Mouse (Mus musculus) kidney, embryonic 15.5 days (tissue): Measurements from ENCODE around the gene Tuba4a. TPM values are rescaled to one million over a fixed set of nuclear protein-coding genes. Genes with fewer than 3 reads are reported as not detected.

Source experiments
- ATAC-seq: fragments of 200-750 bp; cut with Nextera tagmentation; replicated peaks from 2 replicates; pipeline ENCODE4 v1.8.0; 2017; ENCODE audit warnings: moderate TSS enrichment; ENCODE audit not compliant: low FRiP score
- H3K27ac ChIP-seq: fragments of 300-500 bp; sonication (generic); 2 replicates; pipeline ENCODE4 v1.5.1; 2015; ENCODE audit warnings: mild to moderate bottlenecking, inconsistent platforms
- H3K27me3 ChIP-seq: fragments of 300-500 bp; sonication (generic); 2 replicates; pipeline ENCODE4 v1.6.1; 2015; ENCODE audit warnings: inconsistent platforms
- H3K36me3 ChIP-seq: fragments of 300-500 bp; sonication (generic); 2 replicates; pipeline ENCODE4 v1.6.1; 2015; ENCODE audit warnings: inconsistent platforms
- H3K4me1 ChIP-seq: fragments of 300-500 bp; sonication (generic); 2 replicates; pipeline ENCODE4 v1.6.1; 2015; ENCODE audit warnings: inconsistent platforms
- H3K4me2 ChIP-seq: fragments of 300-500 bp; sonication (generic); 2 replicates; pipeline ENCODE4 v1.6.1; 2015; ENCODE audit warnings: moderate library complexity, mild to moderate bottlenecking, inconsistent platforms
- H3K4me3 ChIP-seq: fragments of 300-500 bp; sonication (generic); replicated peaks from 2 replicates; pipeline ENCODE4 v1.5.1; 2015; ENCODE audit warnings: mild to moderate bottlenecking, inconsistent platforms
- H3K9ac ChIP-seq: fragments of 300-500 bp; sonication (generic); 2 replicates; pipeline ENCODE4 v1.6.1; 2015; ENCODE audit warnings: mild to moderate bottlenecking, inconsistent platforms
- H3K9me3 ChIP-seq: fragments of 300-500 bp; sonication (generic); replicated peaks from 2 replicates; pipeline ENCODE4 v1.6.1; 2016; ENCODE audit warnings: inconsistent platforms
- WGBS: fragments of 180-500 bp; shearing (Covaris S2); methylation state at CpG from one replicate; pipeline ENCODE4 v1.1.7; 2015; ENCODE audit warnings: mixed read lengths; 5-methylcytosine and 5-hydroxymethylcytosine counted together
- polyA plus RNA-seq: library from polyadenylated mRNA; unstranded; fragments of >200 nt; fragmentation: Nextera tagmentation; extraction: Ambion mirVana; gene quantifications from 2 replicates; pipeline ENCODE4 v1.2.1, GENCODE M21; 2015

Tuba4a gene
- polyA plus RNA-seq, 1 experiment from 2014 or later = 63.8 TPM

DNA sequence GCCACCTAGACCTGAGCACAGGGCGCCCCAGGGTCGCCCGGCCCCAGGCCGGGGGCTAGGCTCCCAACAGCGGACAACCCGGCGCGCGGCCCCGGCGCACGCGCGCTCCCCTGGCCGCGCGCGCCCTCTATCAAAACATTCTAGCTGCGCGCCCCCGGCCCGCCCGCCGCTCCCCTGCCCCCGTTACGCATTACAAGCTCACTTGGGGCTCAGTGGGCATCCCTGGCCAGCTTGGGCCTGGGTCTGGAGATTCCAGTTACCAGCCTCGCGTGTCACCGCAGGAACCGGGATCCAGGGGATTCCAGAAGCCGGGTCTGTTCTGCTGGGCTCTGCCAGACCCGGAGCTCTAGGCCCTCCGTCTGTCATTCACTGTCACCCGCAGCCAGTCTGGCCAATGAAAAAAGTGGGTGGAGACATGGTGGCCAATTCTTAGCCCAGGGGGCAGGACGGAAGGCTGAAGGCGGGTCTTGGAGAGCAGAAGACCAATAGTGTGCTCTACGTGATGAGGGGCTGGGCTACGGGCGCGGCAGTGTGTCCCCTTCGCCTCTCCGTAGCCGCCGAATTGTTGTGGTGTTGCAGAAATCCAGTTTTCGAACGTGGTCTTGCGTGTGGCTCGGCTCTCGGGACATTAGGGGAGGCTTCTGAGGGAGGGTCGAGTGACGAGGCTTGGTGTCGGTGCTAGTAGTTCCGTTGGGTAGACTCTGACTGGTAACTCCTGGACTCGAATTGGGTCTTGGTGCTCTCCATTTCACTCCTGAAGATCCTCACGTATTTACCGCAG lies 27.9 kb downstream of the Tuba4a start, which contains the start of the genes Ankzf1 and Atg9a:
Ankzf1 (plus strand) TSS at position 530 of the 781 bp plus-strand sequence.
Atg9a (minus strand) TSS at position 575 of the 781 bp plus-strand sequence.
- peak within 1 kb of the TSS; percentile 92 for H3K4me2 ChIP-seq
- peak within 1 kb of the TSS; percentile 97 for H3K27ac ChIP-seq
- WGBS = under 1% methylated on average over 56 of the region's 56 CpGs
- H3K4me1 ChIP-seq = peaks cover 20% of the 10 kb centered on the region
- peak within 1 kb of the TSS; percentile 93 for H3K9ac ChIP-seq
- peaks cover 41% of the 10 kb centered on the region for H3K36me3 ChIP-seq
- ATAC-seq = peak; percentile 100
- peak within 1 kb of the TSS; percentile 87 for H3K4me3 ChIP-seq
- no peaks in the 10 kb centered on the region for H3K27me3 ChIP-seq
- no peaks in the 10 kb centered on the region for H3K9me3 ChIP-seq

- Histone ChIP-seq H3K4me1 (peaks cover 20% of the 10 kb centered on the region), H3K27me3 (no peaks in the 10 kb centered on the region), H3K9ac (peak overlapping the region; percentile 91), H3K36me3 (peaks cover 41% of the 10 kb centered on the region), H3K4me2 (peak overlapping the region; percentile 92), H3K9me3 (no peaks in the 10 kb centered on the region), H3K27ac (peak overlapping the region; percentile 92), H3K4me3 (peak overlapping the region; percentile 87)
- 45% methylated on average over 5 of the region's 5 CpGs for whole genome bisulfite sequencing
- no peak; the same call in 1 of the 2 replicates for ATAC-seq
Measured at GRCm38 (mm10) chr1:75191258-75191621, 28.4 kb downstream of the Tuba4a start.

DNA sequence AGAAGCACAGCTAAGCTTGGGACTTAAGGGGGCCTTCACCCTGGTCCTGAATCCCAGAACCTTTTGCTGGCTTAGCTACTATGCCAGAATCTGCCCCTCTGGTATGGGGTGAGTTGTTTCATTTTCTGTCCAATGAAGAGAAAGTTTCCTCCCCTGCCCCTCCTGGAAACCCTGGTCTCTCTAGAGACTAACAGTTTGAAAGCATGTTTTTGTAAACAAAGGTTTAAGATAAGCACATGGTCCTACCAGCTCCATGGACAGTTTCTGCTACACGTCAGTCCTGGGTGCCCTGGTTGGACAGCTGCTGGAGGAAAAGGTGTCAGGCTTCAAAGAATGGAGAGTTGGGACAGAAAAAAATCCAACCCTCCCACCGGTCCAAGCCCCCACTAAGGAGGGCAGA lies 29.1 kb downstream of the Tuba4a start:
- ATAC-seq = no peak
- peak overlapping the region; percentile 92 for H3K4me2 ChIP-seq
- no peak overlapping the region for H3K27ac ChIP-seq
- peak overlapping the region; percentile 91; the same call in 1 of the 2 replicates for H3K9ac ChIP-seq
- no peaks in the 10 kb centered on the region for H3K9me3 ChIP-seq
- peaks cover 20% of the 10 kb centered on the region for H3K4me1 ChIP-seq
- H3K27me3 ChIP-seq = no peaks in the 10 kb centered on the region
- 59% methylated on average over 2 of the region's 2 CpGs for WGBS
- peak overlapping the region; percentile 87; the same call in 1 of the 2 replicates for H3K4me3 ChIP-seq
- peaks cover 41% of the 10 kb centered on the region for H3K36me3 ChIP-seq

- Histone ChIP-seq H3K4me2 (no peak overlapping the region), H3K36me3 (peaks cover 58% of the 10 kb centered on the region), H3K9me3 (no peaks in the 10 kb centered on the region), H3K9ac (no peak overlapping the region), H3K27me3 (no peaks in the 10 kb centered on the region), H3K4me1 (peaks cover 13% of the 10 kb centered on the region), H3K27ac (no peak overlapping the region), H3K4me3 (no peak overlapping the region)
- 92% methylated on average over 2 of the region's 2 CpGs for WGBS
- no peak for ATAC-seq
Measured at GRCm38 (mm10) chr1:75187914-75188483, 31.7 kb downstream of the Tuba4a start.

GRCm38 (mm10) chr1:75187126-75187525 lies 32.5 kb downstream of the Tuba4a start:
- Histone ChIP-seq H3K4me3 (no peak overlapping the region), H3K4me1 (peaks cover 10% of the 10 kb centered on the region), H3K27ac (no peak overlapping the region), H3K9me3 (no peaks in the 10 kb centered on the region), H3K4me2 (no peak overlapping the region), H3K9ac (no peak overlapping the region), H3K27me3 (no peaks in the 10 kb centered on the region), H3K36me3 (peaks cover 67% of the 10 kb centered on the region)
- no peak for ATAC-seq

- no peaks in the 10 kb centered on the region for H3K27me3 ChIP-seq
- peaks cover 6% of the 10 kb centered on the region for H3K4me1 ChIP-seq
- no peak overlapping the region for H3K27ac ChIP-seq
- no peak overlapping the region for H3K9ac ChIP-seq
- peaks cover 75% of the 10 kb centered on the region for H3K36me3 ChIP-seq
- ATAC-seq = no peak
- no peaks in the 10 kb centered on the region for H3K9me3 ChIP-seq
- H3K4me2 ChIP-seq = no peak overlapping the region
- no peak overlapping the region for H3K4me3 ChIP-seq
- 93% methylated on average over 11 of the region's 11 CpGs for WGBS
Measured at GRCm38 (mm10) chr1:75185495-75185894, 34.2 kb downstream of the Tuba4a start.

GRCm38 (mm10) chr1:75182160-75182559 lies 37.5 kb downstream of the Tuba4a start:
- no peak for ATAC-seq
- Histone ChIP-seq H3K9me3 (no peaks in the 10 kb centered on the region), H3K27ac (no peak overlapping the region), H3K4me1 (peaks cover 20% of the 10 kb centered on the region), H3K4me3 (no peak overlapping the region), H3K27me3 (no peaks in the 10 kb centered on the region), H3K36me3 (peaks cover 65% of the 10 kb centered on the region), H3K4me2 (no peak overlapping the region), H3K9ac (no peak overlapping the region)
- WGBS = 76% methylated on average over 4 of the region's 4 CpGs

GRCm38 (mm10) chr1:75181377-75181870 lies 38.2 kb downstream of the Tuba4a start:
- ATAC-seq = no peak
- H3K36me3 ChIP-seq = peaks cover 66% of the 10 kb centered on the region
- no peak overlapping the region for H3K9ac ChIP-seq
- H3K4me3 ChIP-seq = no peak overlapping the region
- no peak overlapping the region for H3K4me2 ChIP-seq
- 82% methylated on average over 4 of the region's 4 CpGs for WGBS
- peaks cover 20% of the 10 kb centered on the region for H3K4me1 ChIP-seq
- no peaks in the 10 kb centered on the region for H3K27me3 ChIP-seq
- no peaks in the 10 kb centered on the region for H3K9me3 ChIP-seq
- H3K27ac ChIP-seq = no peak overlapping the region

DNA sequence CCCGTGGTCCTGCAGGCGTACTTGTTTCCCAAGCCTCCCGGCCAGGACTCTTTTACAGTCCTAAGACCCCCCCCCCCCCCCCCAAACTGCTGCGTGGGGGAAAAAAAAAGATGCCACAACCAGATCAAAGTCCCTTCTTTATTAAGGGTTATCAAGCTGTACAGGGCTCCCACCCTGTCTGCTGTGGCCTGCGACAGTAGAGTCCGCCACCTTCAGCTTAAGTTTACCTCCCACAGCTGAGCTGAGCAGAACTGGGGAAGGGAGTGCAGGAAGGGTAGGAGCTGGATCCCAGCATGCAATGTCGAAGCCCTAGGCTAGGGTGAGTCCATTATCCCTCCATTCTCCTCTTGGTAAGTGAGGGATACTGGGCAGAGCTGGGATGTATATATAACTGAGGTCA lies 38.9 kb downstream of the Tuba4a start:
- no peak for ATAC-seq
- H3K9ac ChIP-seq = no peak overlapping the region

GRCm38 (mm10) chr1:75180105-75180590 lies 39.5 kb downstream of the Tuba4a start, which contains the start of gene Abcb6:
Gene Abcb6 (minus strand): TSS chr1:75180392.
- peak; percentile 90 for ATAC-seq

More for the DNA sequence above, 38.9 kb downstream of the Tuba4a start:
- Histone ChIP-seq H3K36me3 (peaks cover 66% of the 10 kb centered on the region), H3K4me2 (peak overlapping the region; percentile 83), H3K27ac (peak overlapping the region; percentile 49; the same call in 1 of the 2 replicates), H3K9me3 (no peaks in the 10 kb centered on the region), H3K27me3 (no peaks in the 10 kb centered on the region), H3K4me1 (peaks cover 20% of the 10 kb centered on the region), H3K4me3 (peak overlapping the region; percentile 64; the same call in 1 of the 2 replicates)
- 25% methylated on average over 7 of the region's 7 CpGs for WGBS

DNA sequence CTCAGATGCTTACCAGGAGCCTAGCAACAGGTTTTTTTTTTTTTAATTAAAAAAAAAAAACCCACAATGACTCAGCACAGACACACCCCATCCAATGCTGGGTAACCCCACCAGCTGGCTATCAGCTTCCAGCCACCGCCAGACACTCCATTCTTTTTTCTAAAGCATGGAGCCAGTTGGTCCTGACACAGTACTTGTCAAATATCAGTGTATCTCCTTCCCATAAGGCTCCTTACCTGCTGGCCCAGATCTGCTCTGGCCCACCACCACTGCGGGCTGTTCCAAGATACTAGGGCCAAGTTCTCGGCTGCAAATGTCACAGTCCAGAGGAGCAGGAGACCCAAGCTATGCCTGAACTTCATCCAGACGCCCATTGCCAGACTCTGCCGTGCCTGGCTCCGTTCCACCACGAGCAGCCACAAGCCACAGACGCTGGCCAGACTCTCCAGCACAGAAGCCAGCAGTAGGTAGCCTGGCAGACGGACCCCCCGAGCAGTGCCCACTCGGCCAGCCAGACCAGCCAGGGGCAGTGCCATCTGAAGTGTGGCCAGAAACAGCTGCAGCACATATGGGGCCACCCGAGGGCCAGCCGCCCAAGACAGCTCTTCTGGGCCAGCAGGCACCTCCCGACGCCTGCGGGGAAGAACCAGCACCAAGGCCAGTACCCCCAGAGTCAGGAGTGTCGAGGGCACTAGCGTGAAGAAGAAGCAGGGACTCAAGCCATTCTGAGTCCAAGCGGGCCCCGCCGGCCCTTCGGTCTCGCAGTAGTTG lies 40.1 kb downstream of the Tuba4a start:
- WGBS = 6% methylated on average over 23 of the region's 23 CpGs
- H3K36me3 ChIP-seq = peaks cover 65% of the 10 kb centered on the region
- peak overlapping the region; percentile 64 for H3K4me3 ChIP-seq
- no peaks in the 10 kb centered on the region for H3K9me3 ChIP-seq
- H3K27me3 ChIP-seq = no peaks in the 10 kb centered on the region
- ATAC-seq = peak; percentile 16; the same call in 1 of the 2 replicates
- peak overlapping the region; percentile 57 for H3K9ac ChIP-seq
- peak overlapping the region; percentile 83 for H3K4me2 ChIP-seq
- H3K27ac ChIP-seq = peak overlapping the region; percentile 49
- peaks cover 20% of the 10 kb centered on the region for H3K4me1 ChIP-seq

More at GRCm38 (mm10) chr1:75180105-75180590, 39.5 kb downstream of the Tuba4a start, which contains the start of gene Abcb6:
- Histone ChIP-seq H3K27me3 (no peaks in the 10 kb centered on the region), H3K4me2 (peak within 1 kb of the TSS; percentile 83), H3K4me3 (peak within 1 kb of the TSS; percentile 64), H3K9ac (peak within 1 kb of the TSS; percentile 57), H3K36me3 (peaks cover 66% of the 10 kb centered on the region), H3K27ac (peak within 1 kb of the TSS; percentile 49), H3K4me1 (peaks cover 20% of the 10 kb centered on the region), H3K9me3 (no peaks in the 10 kb centered on the region)
- under 1% methylated on average over 31 of the region's 31 CpGs for WGBS
